Mouse (Mus musculus) neural tube, embryonic 10.5 days (tissue): ENCODE data around the gene Hcfc2.
A peak's percentile ranks its signal among the peaks of the same experiment; 100 is the strongest.

Experiments
- DNase-seq: peaks from one replicate; pipeline ENCODE4 v3.0.0-alpha.2; 2017; ENCODE audit warnings: low spot score; ENCODE audit errors: extremely low spot score

Hcfc2 gene

GRCm38 (mm10) chr10:82695956-82696355, at the start of gene Hcfc2:
Hcfc2 (plus strand) TSS chr10:82696160.
- DNase-seq = no peak

- DNase-seq = no peak
These were observed 48.7 kb upstream of the Hcfc2 start for GRCm38 (mm10) chr10:82647205-82647811.

GRCm38 (mm10) chr10:82651221-82651620, 44.7 kb upstream of the Hcfc2 start:
- no peak for DNase-seq

GRCm38 (mm10) chr10:82652625-82653024, 43.3 kb upstream of the Hcfc2 start:
- no peak for DNase-seq

- no peak for DNase-seq
These were observed 41.4 kb upstream of the Hcfc2 start for GRCm38 (mm10) chr10:82654581-82654980.

- no peak for DNase-seq
These were observed 34.1 kb upstream of the Hcfc2 start for GRCm38 (mm10) chr10:82661820-82662219.

GRCm38 (mm10) chr10:82662267-82662990, 33.5 kb upstream of the Hcfc2 start:
- no peak for DNase-seq

- DNase-seq = no peak
These were observed 32.7 kb upstream of the Hcfc2 start for GRCm38 (mm10) chr10:82663289-82663688.

GRCm38 (mm10) chr10:82665951-82666350, 30.0 kb upstream of the Hcfc2 start:
- no peak for DNase-seq

- DNase-seq = peak; percentile 79
These were observed 29.3 kb upstream of the Hcfc2 start for GRCm38 (mm10) chr10:82666436-82667234.

- no peak for DNase-seq
These were observed 25.8 kb upstream of the Hcfc2 start for GRCm38 (mm10) chr10:82670205-82670604.

GRCm38 (mm10) chr10:82676949-82677348, 19.0 kb upstream of the Hcfc2 start:
- no peak for DNase-seq

GRCm38 (mm10) chr10:82680769-82681168, 15.2 kb upstream of the Hcfc2 start:
- no peak for DNase-seq

- DNase-seq = no peak
These were observed 14.3 kb upstream of the Hcfc2 start for GRCm38 (mm10) chr10:82681639-82682038.

- DNase-seq = no peak
These were observed 10.5 kb upstream of the Hcfc2 start for GRCm38 (mm10) chr10:82685440-82685839.

GRCm38 (mm10) chr10:82689681-82690211, 6.2 kb upstream of the Hcfc2 start:
- DNase-seq = no peak

GRCm38 (mm10) chr10:82690494-82690893, 5.5 kb upstream of the Hcfc2 start, which contains the start of gene Glt8d2:
Glt8d2 (minus strand) TSS chr10:82690650.
- peak; percentile 75 for DNase-seq

- DNase-seq = no peak
These were observed 606 bp downstream of the Hcfc2 start for GRCm38 (mm10) chr10:82696453-82697079.

- DNase-seq = no peak
These were observed 1.4 kb downstream of the Hcfc2 start for GRCm38 (mm10) chr10:82697305-82697898.

GRCm38 (mm10) chr10:82698712-82699261, 2.8 kb downstream of the Hcfc2 start:
- DNase-seq = peak; percentile 94
